Mouse (Mus musculus) adrenal gland, adult 8-10 months (tissue): ENCODE measurements at regions not wholly inside any gene's neighbourhood (a gene's known extent, or its start where the extent isn't known, plus 50 kb on each side); places are given as distances from the start of the nearest gene placed in this dataset.

ENCODE experiments used
- DNase-seq: peaks from one replicate; pipeline ENCODE4 v3.0.0; 2022

- DNase-seq = no peak
These were observed 289.4 kb downstream of the 3100002H09Rik start for GRCm38 (mm10) chr4:124321221-124321620.

- DNase-seq = no peak
These were observed 293.6 kb downstream of the 3100002H09Rik start for GRCm38 (mm10) chr4:124317042-124317441.

DNA sequence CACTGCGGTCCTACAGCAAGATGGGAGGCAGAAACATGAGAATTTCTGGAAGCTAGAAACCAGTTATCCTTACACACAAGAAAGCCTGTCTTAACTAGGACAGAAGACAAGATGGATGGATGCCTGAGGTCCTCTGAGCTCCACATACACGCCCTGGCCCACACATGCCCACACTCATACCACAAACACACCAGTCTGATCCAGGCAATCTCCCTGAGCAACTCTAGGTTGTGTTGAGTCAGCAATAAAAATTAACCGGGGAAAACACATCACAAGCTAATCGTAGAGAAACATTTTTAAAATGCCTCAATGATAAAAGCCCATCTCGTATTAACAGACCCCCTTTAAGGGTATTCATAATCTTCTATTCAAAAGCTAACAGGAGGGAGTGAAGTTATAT is 298.9 kb downstream of the 3100002H09Rik start:
- DNase-seq = no peak

- DNase-seq = no peak
These were observed 300.0 kb downstream of the 3100002H09Rik start for GRCm38 (mm10) chr4:124310594-124310993.

GRCm38 (mm10) chr4:124305871-124306555 is 304.6 kb downstream of the 3100002H09Rik start:
- no peak for DNase-seq

- no peak for DNase-seq
These were observed 307.7 kb downstream of the 3100002H09Rik start for GRCm38 (mm10) chr4:124302950-124303349.

GRCm38 (mm10) chr4:124298667-124299437 is 311.8 kb downstream of the 3100002H09Rik start:
- DNase-seq = no peak

DNA sequence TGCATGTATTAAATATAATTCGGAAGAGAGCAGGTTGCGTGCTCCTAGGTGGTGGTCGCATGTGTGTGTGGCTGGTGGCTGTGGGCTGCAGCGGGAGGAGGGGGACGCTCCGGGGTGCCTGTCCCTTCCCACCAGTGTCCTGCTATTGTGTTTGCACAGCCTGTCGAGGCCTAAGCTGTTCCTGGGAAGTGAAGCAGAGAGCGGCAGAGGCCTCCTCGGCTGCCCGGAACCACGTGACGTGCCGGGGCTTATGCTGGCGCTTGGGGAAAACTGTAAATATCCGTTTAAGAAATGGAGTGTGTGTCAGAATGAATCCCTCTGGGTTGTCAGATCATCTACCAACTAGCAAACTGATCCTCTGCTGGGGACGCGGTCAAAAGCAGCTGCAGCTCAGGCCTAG is 318.3 kb downstream of the 3100002H09Rik start:
- DNase-seq = no peak

DNA sequence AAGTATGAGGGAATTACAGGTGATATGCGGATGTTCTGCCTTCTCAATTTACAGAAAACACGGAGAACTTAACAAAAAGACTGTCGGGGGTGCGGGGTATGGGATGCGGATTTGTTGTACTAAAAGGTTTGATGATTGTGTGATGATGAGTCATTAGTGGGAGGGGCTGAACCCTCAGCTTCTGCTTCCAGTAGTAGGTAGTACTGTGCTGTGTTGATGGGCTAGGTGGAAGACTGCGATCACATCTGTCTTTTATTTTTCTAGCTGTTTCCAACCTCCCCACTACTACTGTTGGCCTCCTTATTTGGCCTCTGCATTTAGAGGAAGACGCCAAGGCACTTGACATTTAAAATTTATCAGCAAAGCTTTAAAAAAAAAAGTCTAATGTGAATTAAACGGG is 318.8 kb downstream of the 3100002H09Rik start:
- no peak for DNase-seq

DNA sequence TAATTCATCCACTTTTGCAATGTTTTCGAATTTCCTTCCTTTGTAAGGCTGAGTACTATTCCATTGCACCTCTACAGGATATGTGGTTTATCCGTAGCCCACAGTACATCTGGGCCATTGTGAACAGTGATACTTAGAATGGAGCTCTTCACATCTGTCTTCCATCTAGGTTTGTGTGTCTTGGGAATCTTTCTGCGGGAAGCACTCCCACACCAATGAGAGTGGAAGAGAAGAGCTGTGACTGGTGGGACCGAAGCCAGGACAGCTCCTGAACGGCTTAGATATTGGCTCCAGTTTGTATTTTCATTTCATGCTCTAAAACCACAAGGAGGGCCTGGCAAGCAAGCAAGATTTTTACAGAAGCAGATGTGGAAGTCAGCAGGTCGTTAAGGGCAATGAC is 323.1 kb downstream of the 3100002H09Rik start:
- no peak for DNase-seq

- no peak for DNase-seq
These were observed 331.9 kb downstream of the 3100002H09Rik start for GRCm38 (mm10) chr4:124278681-124279080.

DNA sequence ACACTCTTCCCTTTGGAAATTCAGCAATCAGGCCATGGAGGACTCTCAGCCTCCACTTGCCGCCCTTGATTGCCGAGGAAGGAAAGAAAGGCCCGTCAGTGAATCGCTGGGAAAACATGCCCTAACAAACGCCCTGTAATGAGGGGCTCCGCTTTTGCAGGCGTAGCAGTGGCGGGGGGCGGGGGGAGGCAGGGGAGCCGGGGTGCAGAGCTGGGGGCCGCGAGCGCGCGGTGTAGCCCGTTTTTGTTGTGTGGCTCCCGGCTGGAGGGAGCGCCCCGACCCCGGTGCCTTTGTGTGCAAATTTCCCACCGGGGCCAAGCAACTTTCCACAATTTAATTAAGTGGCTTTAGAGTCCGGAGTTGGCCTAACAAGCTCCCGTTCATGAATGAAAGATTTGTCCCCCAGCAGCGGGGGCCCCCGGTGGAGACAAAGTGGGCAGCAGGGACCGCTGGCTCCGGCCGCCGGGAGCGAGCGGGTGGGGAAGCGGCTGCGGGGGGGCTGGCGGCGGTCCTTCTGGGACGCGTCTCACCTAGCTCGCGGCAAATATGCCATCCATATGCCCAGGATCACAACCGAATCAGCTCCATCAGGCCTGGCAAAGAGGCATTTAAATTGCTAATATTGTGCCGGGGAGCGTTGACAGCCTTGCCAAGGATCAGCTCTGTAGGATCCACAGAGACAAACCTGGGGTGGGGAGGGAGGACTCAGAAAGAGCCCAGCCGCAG is 333.0 kb downstream of the 3100002H09Rik start:
- no peak for DNase-seq

DNA sequence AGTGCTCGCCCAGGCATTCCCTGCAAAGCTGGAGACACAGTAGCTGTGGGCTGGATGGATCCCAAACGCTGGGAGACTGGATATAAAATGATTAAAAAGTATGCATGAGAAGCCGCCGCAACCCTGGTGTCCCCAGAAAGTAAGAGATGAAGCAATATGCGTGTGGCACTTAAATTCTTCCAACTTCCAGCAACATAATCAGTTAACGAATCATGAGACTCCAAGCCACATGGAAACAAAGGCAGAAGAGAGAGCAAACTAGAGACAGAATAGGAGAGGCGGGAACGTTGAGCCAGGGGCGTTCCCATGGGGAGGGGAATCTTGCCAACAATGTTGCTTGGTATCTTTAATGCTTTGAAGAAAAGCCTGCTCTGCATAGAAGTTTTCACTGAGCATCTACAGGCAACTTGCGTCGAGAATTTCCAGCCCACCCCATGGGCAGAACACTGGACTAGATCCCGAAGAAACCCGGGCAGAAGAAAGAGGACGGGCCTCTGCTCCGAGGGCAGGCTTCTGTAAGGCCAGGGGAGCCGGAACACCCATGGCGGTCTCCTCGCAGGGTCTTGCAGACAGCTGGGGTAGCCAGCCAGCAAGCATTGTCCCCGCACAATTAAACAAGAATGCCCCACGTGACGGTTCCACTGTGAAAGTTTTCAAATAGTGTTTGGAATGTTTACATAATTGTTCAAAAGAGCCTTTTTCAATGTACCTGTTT is 333.7 kb downstream of the 3100002H09Rik start:
- no peak for DNase-seq

- DNase-seq = no peak
These were observed 338.6 kb downstream of the 3100002H09Rik start for GRCm38 (mm10) chr4:124272002-124272401.

DNA sequence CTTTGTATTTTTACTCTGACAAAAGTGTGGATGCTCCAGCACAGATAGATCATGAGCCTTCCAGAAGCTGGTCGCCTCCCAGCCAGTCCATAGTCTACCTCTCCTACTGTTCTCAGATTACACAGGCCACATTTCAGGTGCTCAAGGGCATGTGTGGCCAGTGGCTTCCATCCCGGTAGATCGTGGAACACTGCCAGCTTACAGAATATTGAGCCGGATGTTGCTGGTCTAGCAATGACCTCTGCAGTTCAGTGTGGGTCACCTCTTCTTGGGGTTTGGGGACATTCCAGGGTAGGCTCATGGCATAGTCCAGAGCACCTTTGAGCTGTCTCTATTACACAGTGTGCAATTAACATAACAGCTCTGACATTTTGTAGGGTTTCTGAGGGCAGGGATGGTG is 342.2 kb downstream of the 3100002H09Rik start:
- no peak for DNase-seq

DNA sequence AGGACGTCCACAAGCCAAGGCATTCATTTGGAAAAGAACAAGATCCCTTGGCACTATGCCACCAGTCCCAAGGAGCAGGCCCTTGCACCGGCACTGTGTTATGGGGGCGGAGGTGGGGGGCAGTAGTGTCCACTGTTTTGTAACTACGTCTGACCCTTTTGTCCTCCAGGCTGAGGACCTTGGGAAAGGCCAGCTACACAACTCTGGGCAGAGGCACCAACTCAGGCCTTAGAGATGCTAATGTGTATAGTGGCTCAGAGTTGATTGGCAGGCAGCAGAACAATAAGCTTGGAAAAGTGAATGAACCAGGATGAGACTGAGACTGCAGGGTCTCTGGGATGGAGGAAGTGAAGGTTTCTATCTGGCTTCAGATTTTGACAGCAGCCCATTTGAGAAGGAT is 344.0 kb downstream of the 3100002H09Rik start:
- DNase-seq = no peak

- DNase-seq = no peak
These were observed 345.1 kb downstream of the 3100002H09Rik start for GRCm38 (mm10) chr4:124265527-124265926.

- no peak for DNase-seq
These were observed 339.2 kb upstream of the 4930535I16Rik start for GRCm38 (mm10) chr4:124257006-124257405.

DNA sequence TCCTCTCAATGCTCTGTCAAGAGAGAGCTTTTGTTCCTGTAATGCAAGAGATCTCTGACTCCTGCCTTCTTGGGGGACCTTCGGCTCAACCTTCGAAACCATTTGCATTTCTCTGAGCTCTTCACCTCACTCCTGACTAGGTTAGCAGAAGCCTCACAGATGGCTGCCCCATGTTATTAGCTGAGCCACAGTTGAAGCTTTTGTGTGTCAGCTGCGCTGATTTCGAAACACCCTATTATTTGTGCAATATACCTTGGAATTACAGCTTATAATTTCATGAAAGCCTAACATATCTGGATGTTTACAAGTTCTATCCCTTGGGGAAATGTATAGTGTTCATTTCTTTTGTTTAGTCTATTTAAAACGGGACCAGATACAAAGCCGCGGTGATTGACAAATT is 338.7 kb upstream of the 4930535I16Rik start:
- no peak for DNase-seq

- no peak for DNase-seq
These were observed 337.3 kb upstream of the 4930535I16Rik start for GRCm38 (mm10) chr4:124255183-124255543.

GRCm38 (mm10) chr4:124254446-124255182 is 336.8 kb upstream of the 4930535I16Rik start:
- no peak for DNase-seq

- no peak for DNase-seq
These were observed 323.8 kb upstream of the 4930535I16Rik start for GRCm38 (mm10) chr4:124241600-124241999.
